ENCODE assay signal across 20 mouse cellular contexts in the genomic region with DNA sequence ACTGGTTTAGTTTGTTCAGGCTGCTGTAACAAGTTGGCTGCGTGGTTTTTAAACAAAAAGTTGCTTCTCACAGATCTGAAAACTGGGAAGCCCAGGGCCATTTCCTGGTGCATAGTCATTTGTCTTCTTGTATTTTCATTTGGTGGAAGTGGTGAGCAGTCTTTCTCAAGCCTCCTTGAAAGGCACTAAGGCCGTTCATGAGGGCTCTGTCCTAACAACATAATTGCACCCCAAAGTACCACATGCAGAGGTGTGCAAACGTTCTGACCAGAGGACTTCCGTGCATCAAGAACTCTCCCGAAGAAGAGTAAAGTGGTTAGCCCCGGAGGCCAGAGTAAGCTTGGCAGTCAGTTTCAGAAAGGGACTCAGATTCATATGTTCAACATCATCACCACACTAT. TPM values are rescaled to one million over a fixed set of nuclear protein-coding genes. Genes with fewer than 3 reads are reported as not detected.
DNase-seq lines count a peak whose midpoint lies in the region; TF ChIP-seq lines count a peak whose summit lies in the region.
"Had no signal": no experiment of that assay in that cellular context is flagged by ENCODE, and none has a peak within 500 bp of the region (broad histone marks: within the 10 kb centered on the region; RNA-seq: fewer than 3 reads in every experiment).

No protein-coding gene starts in this region.

- TF ChIP-seq CTCF in heart, adult 2 months (IDR thresholded peaks at IDR 0.05), result no peak

- no peak overlapping the region for H3K9ac ChIP-seq in heart, adult 2 months (ENCODE audit: low read depth, low read length)
- H3K9ac ChIP-seq: embryonic facial prominence, embryonic 12.5 days; forebrain, embryonic 13.5 days; forebrain, embryonic 15.5 days had no signal

- no peak overlapping the region for H3K4me3 ChIP-seq in heart, embryonic 10.5 days
- H3K4me3 ChIP-seq in heart, adult 2 months, result no peak overlapping the region
- H3K4me3 ChIP-seq: embryonic facial prominence, embryonic 10.5 days; embryonic facial prominence, embryonic 12.5 days; forebrain, embryonic 13.5 days; forebrain, embryonic 15.5 days had no signal

- H3K4me1 ChIP-seq in heart, embryonic 10.5 days, result no peaks in the 10 kb centered on the region
- no peaks in the 10 kb centered on the region for H3K4me1 ChIP-seq in heart, adult 2 months (ENCODE audit: control insufficient read depth, insufficient read depth, low read length)
- H3K4me1 ChIP-seq: embryonic facial prominence, embryonic 10.5 days; embryonic facial prominence, embryonic 12.5 days; forebrain, embryonic 13.5 days; forebrain, embryonic 15.5 days had no signal

- no peaks in the 10 kb centered on the region for H3K36me3 ChIP-seq in heart, embryonic 10.5 days
- no peaks in the 10 kb centered on the region for H3K36me3 ChIP-seq in heart, adult 2 months (ENCODE audit: control insufficient read depth, insufficient read depth, low read length)
- H3K36me3 ChIP-seq: embryonic facial prominence, embryonic 10.5 days; embryonic facial prominence, embryonic 12.5 days; forebrain, embryonic 15.5 days; G1E had no signal

- intact Hi-C loops in heart, adult 2 months (cut with DNase I), result no loop called here

- TF ChIP-seq EP300 in heart, adult 2 months (IDR thresholded peaks at IDR 0.05; ENCODE audit: insufficient read depth, low read depth, low read length), result no peak

- DNase-seq in heart, embryonic 10.5 days (ENCODE audit: low spot score), result peak; percentile 52
- DNase-seq in heart, adult 2 months, result no peak
- DNase-seq in lung, postnatal 25 days (ENCODE audit: low spot score), result peak; percentile 38
- no peak for DNase-seq in lung, postnatal 14 days
- peak; percentile 16 to 34 for DNase-seq in lung, postnatal 4 days
- DNase-seq: adrenal gland, adult 8-10 months; adrenal gland, postnatal 14 days; B cell, adult 2 months; cerebellum, adult 11-12 months; cerebellum, adult 2 months; cerebellum, adult 9-10 months; cerebellum, postnatal 10 days; cerebellum, postnatal 25 days had no signal

- no peak for TF ChIP-seq POLR2A in heart, adult 2 months (IDR thresholded peaks at IDR 0.05; ENCODE audit: insufficient read depth, low read depth, low read length)

- WGBS in heart, embryonic 10.5 days, result 76% methylated on average over 6 of the region's 6 CpGs
- 70% methylated on average over 6 of the region's 6 CpGs for WGBS in heart, adult 2 months

- H3K9me3 ChIP-seq in heart, embryonic 10.5 days, result no peaks in the 10 kb centered on the region
- H3K9me3 ChIP-seq: embryonic facial prominence, embryonic 10.5 days; embryonic facial prominence, embryonic 12.5 days; forebrain, embryonic 13.5 days; forebrain, embryonic 15.5 days; G1E had no signal

- no peaks in the 10 kb centered on the region for H3K27me3 ChIP-seq in heart, embryonic 10.5 days (ENCODE audit: insufficient read depth, poor library complexity, severe bottlenecking)
- H3K27me3 ChIP-seq in heart, adult 2 months (ENCODE audit: control insufficient read depth, insufficient read depth, low read length), result no peaks in the 10 kb centered on the region
- H3K27me3 ChIP-seq: CH12.LX; embryonic facial prominence, embryonic 12.5 days; forebrain, embryonic 13.5 days; forebrain, embryonic 15.5 days; Patski had no signal

- no peak overlapping the region for H3K27ac ChIP-seq in heart, embryonic 10.5 days
- no peak overlapping the region for H3K27ac ChIP-seq in heart, adult 2 months
- H3K27ac ChIP-seq: embryonic facial prominence, embryonic 10.5 days; embryonic facial prominence, embryonic 12.5 days; forebrain, embryonic 13.5 days; forebrain, embryonic 15.5 days had no signal

- no peaks in the 10 kb centered on the region for H3K79me2 ChIP-seq in heart, adult 2 months (replicated peaks; ENCODE audit: control insufficient read depth, insufficient read depth, low read length)

RNA-seq across cellular contexts. Expression of a gene that starts 18.8 kb away (rescaled TPM):
- 9.5 and 10.0 TPM in 2 replicates for polyA plus RNA-seq in heart, embryonic 10.5 days (2016; fragmentation: Nextera tagmentation; extraction: Ambion mirVana)
- total RNA-seq in heart, adult 2 months (2021), result 1 to 10 TPM; 8.8 to 9.7 TPM
- 6.5 and 10.1 TPM in 2 replicates for polyA plus RNA-seq in heart, adult 2 months (2012; rRNA removed)

Comparison
In these comparisons a context has a peak if more than half of its experiments do, and no peak if none do; other contexts are left out.
1. DNase-seq: peak in heart, embryonic 10.5 days (single experiment), lung, postnatal 25 days (single experiment) and lung, postnatal 4 days (2 of 2); none in heart, adult 2 months (0 of 2) and lung, postnatal 14 days (single experiment).